Mouse (Mus musculus): ENCODE data around the gene Camk1g. TPM values are rescaled to one million over a fixed set of nuclear protein-coding genes. Genes with fewer than 3 reads are reported as not detected.
A peak's percentile ranks its signal among the peaks of the same experiment; 100 is the strongest.

Gene Camk1g
- polyA plus RNA-seq, 1 experiment from 2014 or later: 20.2 TPM

- H3K4me3 ChIP-seq (replicated peaks): no peak overlapping the region
- H3K27me3 ChIP-seq: no peaks in the 10 kb centered on the region
- H3K9me3 ChIP-seq: no peaks in the 10 kb centered on the region
- no peaks in the 10 kb centered on the region for H3K36me3 ChIP-seq
- H3K4me1 ChIP-seq (replicated peaks): peaks cover 21% of the 10 kb centered on the region
- H3K9ac ChIP-seq (replicated peaks): no peak overlapping the region
- H3K4me2 ChIP-seq: no peak overlapping the region
- 60% methylated on average over 6 of the region's 6 CpGs for WGBS
- no peak for ATAC-seq (ENCODE audit: insufficient number of reproducible peaks, insufficient read depth, low FRiP score, low TSS enrichment, low read depth)
- H3K27ac ChIP-seq: no peak overlapping the region
Measured at GRCm38 (mm10) chr1:193373906-193374413, 3.9 kb upstream of the Camk1g start.

- no peak for ATAC-seq (ENCODE audit: insufficient number of reproducible peaks, insufficient read depth, low FRiP score, low TSS enrichment, low read depth)
- H3K9me3 ChIP-seq: no peaks in the 10 kb centered on the region
- H3K27me3 ChIP-seq: no peaks in the 10 kb centered on the region
- H3K4me2 ChIP-seq: peak overlapping the region; percentile 78
- H3K27ac ChIP-seq: no peak overlapping the region
- no peaks in the 10 kb centered on the region for H3K36me3 ChIP-seq
- peak overlapping the region; percentile 60 for H3K9ac ChIP-seq (replicated peaks)
- peaks cover 31% of the 10 kb centered on the region for H3K4me1 ChIP-seq (replicated peaks)
- H3K4me3 ChIP-seq (replicated peaks): peak overlapping the region; percentile 48
- WGBS: 54% methylated on average over 8 of the region's 8 CpGs
Measured at GRCm38 (mm10) chr1:193369091-193369490, 1.0 kb downstream of the Camk1g start.

- WGBS: 43% methylated on average over 10 of the region's 10 CpGs
- no peak for ATAC-seq (ENCODE audit: insufficient number of reproducible peaks, insufficient read depth, low FRiP score, low TSS enrichment, low read depth)
- Histone ChIP-seq H3K36me3 (no peaks in the 10 kb centered on the region), H3K4me3 (replicated peaks) (no peak overlapping the region), H3K9ac (replicated peaks) (no peak overlapping the region), H3K9me3 (no peaks in the 10 kb centered on the region), H3K27me3 (no peaks in the 10 kb centered on the region), H3K4me2 (peak overlapping the region; percentile 21; the same call in 1 of the 2 replicates), H3K4me1 (replicated peaks) (peaks cover 31% of the 10 kb centered on the region), H3K27ac (no peak overlapping the region)
Measured at GRCm38 (mm10) chr1:193368055-193368454, 2.0 kb downstream of the Camk1g start.

- no peak overlapping the region for H3K4me3 ChIP-seq (replicated peaks)
- no peak overlapping the region for H3K27ac ChIP-seq
- ATAC-seq (ENCODE audit: insufficient number of reproducible peaks, insufficient read depth, low FRiP score, low TSS enrichment, low read depth): no peak
- peaks cover 22% of the 10 kb centered on the region for H3K36me3 ChIP-seq
- no peaks in the 10 kb centered on the region for H3K9me3 ChIP-seq
- whole genome bisulfite sequencing: 67% methylated on average over 5 of the region's 5 CpGs
- H3K4me1 ChIP-seq (replicated peaks): peaks cover 16% of the 10 kb centered on the region
- no peaks in the 10 kb centered on the region for H3K27me3 ChIP-seq
- no peak overlapping the region for H3K9ac ChIP-seq (replicated peaks)
- H3K4me2 ChIP-seq: no peak overlapping the region
Measured at GRCm38 (mm10) chr1:193363801-193364231, 6.3 kb downstream of the Camk1g start.

- no peak overlapping the region for H3K27ac ChIP-seq
- WGBS: 86% methylated on average over 7 of the region's 7 CpGs
Measured at GRCm38 (mm10) chr1:193362078-193362477, 8.0 kb downstream of the Camk1g start.

GRCm38 (mm10) chr1:193361181-193361580 lies 8.9 kb downstream of the Camk1g start:
- Histone ChIP-seq H3K36me3 (peaks cover 26% of the 10 kb centered on the region), H3K27ac (no peak overlapping the region), H3K4me1 (replicated peaks) (peaks cover 5% of the 10 kb centered on the region), H3K9me3 (no peaks in the 10 kb centered on the region), H3K4me2 (no peak overlapping the region), H3K9ac (replicated peaks) (no peak overlapping the region), H3K4me3 (replicated peaks) (no peak overlapping the region), H3K27me3 (no peaks in the 10 kb centered on the region)
- 0 out of 2 replicates have a peak, but pooled peaks have one; percentile 14 for ATAC-seq (ENCODE audit: insufficient number of reproducible peaks, insufficient read depth, low FRiP score, low TSS enrichment, low read depth)
- WGBS: 39% methylated on average over 6 of the region's 6 CpGs

More at GRCm38 (mm10) chr1:193362078-193362477, 8.0 kb downstream of the Camk1g start:
- Histone ChIP-seq H3K36me3 (peaks cover 26% of the 10 kb centered on the region), H3K4me1 (replicated peaks) (peaks cover 5% of the 10 kb centered on the region), H3K4me2 (no peak overlapping the region), H3K27me3 (no peaks in the 10 kb centered on the region), H3K9me3 (no peaks in the 10 kb centered on the region), H3K9ac (replicated peaks) (no peak overlapping the region), H3K4me3 (replicated peaks) (no peak overlapping the region)
- ATAC-seq (ENCODE audit: insufficient number of reproducible peaks, insufficient read depth, low FRiP score, low TSS enrichment, low read depth): no peak

GRCm38 (mm10) chr1:193359199-193359598 lies 10.9 kb downstream of the Camk1g start:
- Histone ChIP-seq H3K9me3 (no peaks in the 10 kb centered on the region), H3K4me3 (replicated peaks) (no peak overlapping the region), H3K4me2 (no peak overlapping the region), H3K9ac (replicated peaks) (no peak overlapping the region), H3K4me1 (replicated peaks) (peaks cover 5% of the 10 kb centered on the region), H3K27ac (no peak overlapping the region), H3K36me3 (peaks cover 37% of the 10 kb centered on the region), H3K27me3 (no peaks in the 10 kb centered on the region)
- no peak for ATAC-seq (ENCODE audit: insufficient number of reproducible peaks, insufficient read depth, low FRiP score, low TSS enrichment, low read depth)
- WGBS: 78% methylated on average over 3 of the region's 3 CpGs

GRCm38 (mm10) chr1:193351583-193351982 lies 18.5 kb downstream of the Camk1g start:
- no peaks in the 10 kb centered on the region for H3K9me3 ChIP-seq
- peaks cover 68% of the 10 kb centered on the region for H3K36me3 ChIP-seq
- no peaks in the 10 kb centered on the region for H3K4me1 ChIP-seq (replicated peaks)
- ATAC-seq (ENCODE audit: insufficient number of reproducible peaks, insufficient read depth, low FRiP score, low TSS enrichment, low read depth): no peak
- H3K4me3 ChIP-seq (replicated peaks): no peak overlapping the region
- no peak overlapping the region for H3K27ac ChIP-seq
- H3K4me2 ChIP-seq: no peak overlapping the region
- no peak overlapping the region for H3K9ac ChIP-seq (replicated peaks)
- no peaks in the 10 kb centered on the region for H3K27me3 ChIP-seq
- WGBS: 84% methylated on average over 3 of the region's 3 CpGs

GRCm38 (mm10) chr1:193350546-193350801 lies 19.6 kb downstream of the Camk1g start:
- peaks cover 64% of the 10 kb centered on the region for H3K36me3 ChIP-seq

GRCm38 (mm10) chr1:193349702-193350545 lies 20.2 kb downstream of the Camk1g start:
- Histone ChIP-seq H3K4me1 (replicated peaks) (no peaks in the 10 kb centered on the region), H3K9me3 (no peaks in the 10 kb centered on the region), H3K4me3 (replicated peaks) (no peak overlapping the region), H3K27ac (no peak overlapping the region), H3K9ac (replicated peaks) (no peak overlapping the region), H3K36me3 (peaks cover 61% of the 10 kb centered on the region), H3K4me2 (no peak overlapping the region), H3K27me3 (no peaks in the 10 kb centered on the region)
- 74% methylated on average over 10 of the region's 10 CpGs for WGBS
- no peak for ATAC-seq (ENCODE audit: insufficient number of reproducible peaks, insufficient read depth, low FRiP score, low TSS enrichment, low read depth)

More at GRCm38 (mm10) chr1:193350546-193350801, 19.6 kb downstream of the Camk1g start:
- Histone ChIP-seq H3K9ac (replicated peaks) (no peak overlapping the region), H3K4me2 (no peak overlapping the region), H3K27me3 (no peaks in the 10 kb centered on the region), H3K4me3 (replicated peaks) (no peak overlapping the region), H3K27ac (no peak overlapping the region), H3K9me3 (no peaks in the 10 kb centered on the region), H3K4me1 (replicated peaks) (no peaks in the 10 kb centered on the region)
- no peak for ATAC-seq (ENCODE audit: insufficient number of reproducible peaks, insufficient read depth, low FRiP score, low TSS enrichment, low read depth)
- 80% methylated on average over 2 of the region's 2 CpGs for WGBS

GRCm38 (mm10) chr1:193348261-193348962 lies 21.7 kb downstream of the Camk1g start:
- no peak overlapping the region for H3K27ac ChIP-seq
- H3K27me3 ChIP-seq: no peaks in the 10 kb centered on the region
- no peak for ATAC-seq (ENCODE audit: insufficient number of reproducible peaks, insufficient read depth, low FRiP score, low TSS enrichment, low read depth)
- no peak overlapping the region for H3K9ac ChIP-seq (replicated peaks)
- H3K4me1 ChIP-seq (replicated peaks): no peaks in the 10 kb centered on the region
- H3K36me3 ChIP-seq: peaks cover 49% of the 10 kb centered on the region
- WGBS: 85% methylated on average over 9 of the region's 9 CpGs
- H3K9me3 ChIP-seq: no peaks in the 10 kb centered on the region
- H3K4me2 ChIP-seq: no peak overlapping the region
- no peak overlapping the region for H3K4me3 ChIP-seq (replicated peaks)
